Mouse (Mus musculus) gastrocnemius, adult 2 months (tissue): ENCODE results near the gene Zdhhc20. TPM values are rescaled to one million over a fixed set of nuclear protein-coding genes. Genes with fewer than 3 reads are reported as not detected.
"Not testable (repeated sequence)": the region's sequence is repeated elsewhere in the genome, so short reads cannot be mapped to it uniquely, and the experiment has no call there.

Source experiments
- DNase-seq: peaks from one replicate; pipeline ENCODE4 v3.0.0; 2022
- H3K27ac ChIP-seq: fragments of 200-600 bp; 2 replicates; pipeline ENCODE4 v1.8.1; 2022; ENCODE audit warnings: mild to moderate bottlenecking
- H3K4me3 ChIP-seq: fragments of 200-600 bp; 2 replicates; pipeline ENCODE4 v1.8.1; 2022; ENCODE audit warnings: mild to moderate bottlenecking, moderate library complexity
- CTCF ChIP-seq: fragments of 200-600 bp; IDR thresholded peaks from 2 replicates; pipeline ENCODE4 v1.8.1; 2022; ENCODE audit warnings: antibody characterized with exemption, mild to moderate bottlenecking, moderate library complexity
- intact Hi-C: fragments of 180-260 bp; cut with DNase I; formaldehyde crosslinking; loops from one replicate; pipeline ENCODE4 v1.15.1; 2025
- total RNA-seq, 2 experiments: library from RNA; stranded (reverse); gene quantifications; 2 replicates each; pipeline ENCODE4 v1.2.3; 2021

Gene Zdhhc20
- total RNA-seq, 2 experiments from 2014 or later: 3.6 to 5.1 TPM

- intact Hi-C loops: loop anchor here (5.0 kb wide), 1 partner anchor 539 kb away; no protein-coding TSS in a partner anchor
- Histone ChIP-seq H3K4me3 (no peak overlapping the region), H3K27ac (no peak overlapping the region)
- no peak for DNase-seq
- no peak for TF ChIP-seq CTCF
These were observed 21.2 kb upstream of the Zdhhc20 start for GRCm38 (mm10) chr14:57911316-57911715.

GRCm38 (mm10) chr14:57910501-57911068, 20.5 kb upstream of the Zdhhc20 start:
- peak overlapping the region; percentile 54 for H3K4me3 ChIP-seq
- intact Hi-C loops: loop anchor here (1.0 to 5.0 kb wide), 2 partner anchors 230 to 538 kb away; no protein-coding TSS in a partner anchor
- TF ChIP-seq CTCF: peak; percentile 80

GRCm38 (mm10) chr14:57909297-57909696, 19.2 kb upstream of the Zdhhc20 start:
- DNase-seq: no peak
- intact Hi-C loops: loop anchor here (2.0 kb wide), 1 partner anchor 18 kb away; the partner anchor contains the start of gene Zdhhc20
- Histone ChIP-seq H3K27ac (peak overlapping the region; percentile 66), H3K4me3 (no peak overlapping the region)
- no peak for TF ChIP-seq CTCF

More at GRCm38 (mm10) chr14:57910501-57911068, 20.5 kb upstream of the Zdhhc20 start:
- DNase-seq: peak; percentile 86
- peak overlapping the region; percentile 66 for H3K27ac ChIP-seq

GRCm38 (mm10) chr14:57908431-57908830, 18.4 kb upstream of the Zdhhc20 start:
- Histone ChIP-seq H3K27ac (peak overlapping the region; percentile 66), H3K4me3 (no peak overlapping the region)
- DNase-seq: no peak
- intact Hi-C loops: loop anchor here (2.0 kb wide), 1 partner anchor 18 kb away; the partner anchor contains the start of gene Zdhhc20
- no peak for TF ChIP-seq CTCF

- intact Hi-C loops: no loop called here
- DNase-seq: no peak
- Histone ChIP-seq H3K27ac (no peak overlapping the region), H3K4me3 (no peak overlapping the region)
- TF ChIP-seq CTCF: no peak
These were observed 11.9 kb upstream of the Zdhhc20 start for GRCm38 (mm10) chr14:57901998-57902397.

GRCm38 (mm10) chr14:57896882-57897281, 6.8 kb upstream of the Zdhhc20 start:
- Histone ChIP-seq H3K27ac (no peak overlapping the region), H3K4me3 (no peak overlapping the region)
- no peak for DNase-seq
- TF ChIP-seq CTCF: no peak
- intact Hi-C loops: no loop called here

GRCm38 (mm10) chr14:57896088-57896871, 6.2 kb upstream of the Zdhhc20 start:
- DNase-seq, H3K27ac ChIP-seq, intact Hi-C loops, H3K4me3 ChIP-seq: not testable (repeated sequence)

- no peak for DNase-seq
- no peak for TF ChIP-seq CTCF
- intact Hi-C loops: no loop called here
- Histone ChIP-seq H3K27ac (no peak overlapping the region), H3K4me3 (no peak overlapping the region)
These were observed 4.3 kb upstream of the Zdhhc20 start for GRCm38 (mm10) chr14:57894346-57894745.

- no peak for DNase-seq
- TF ChIP-seq CTCF: no peak
- no peak overlapping the region for H3K4me3 ChIP-seq
- H3K27ac ChIP-seq: no peak overlapping the region
- intact Hi-C loops: no loop called here
These were observed 2.9 kb upstream of the Zdhhc20 start for GRCm38 (mm10) chr14:57892961-57893360.

GRCm38 (mm10) chr14:57889541-57890010, 500 bp downstream of the Zdhhc20 start:
- intact Hi-C loops: loop anchor here (2.0 kb wide), 1 partner anchor 19 kb away; no protein-coding TSS in a partner anchor
- H3K27ac ChIP-seq: peak overlapping the region; percentile 90
- H3K4me3 ChIP-seq: peak overlapping the region; percentile 77
- no peak for DNase-seq
- TF ChIP-seq CTCF: no peak

- intact Hi-C loops: no loop called here
These were observed 2.9 kb downstream of the Zdhhc20 start for GRCm38 (mm10) chr14:57887171-57887570.

GRCm38 (mm10) chr14:57886032-57886431, 4.0 kb downstream of the Zdhhc20 start:
- H3K27ac ChIP-seq: no peak overlapping the region; the same call in 1 of the 2 replicates
- TF ChIP-seq CTCF: no peak
- DNase-seq: no peak
- no peak overlapping the region for H3K4me3 ChIP-seq
- intact Hi-C loops: no loop called here

More at GRCm38 (mm10) chr14:57887171-57887570, 2.9 kb downstream of the Zdhhc20 start:
- H3K4me3 ChIP-seq: peak overlapping the region; percentile 34
- no peak for TF ChIP-seq CTCF
- peak; percentile 33 for DNase-seq
- peak overlapping the region; percentile 38 for H3K27ac ChIP-seq

GRCm38 (mm10) chr14:57883341-57883740, 6.7 kb downstream of the Zdhhc20 start:
- DNase-seq: no peak
- intact Hi-C loops: no loop called here
- H3K4me3 ChIP-seq: no peak overlapping the region
- no peak overlapping the region for H3K27ac ChIP-seq
- TF ChIP-seq CTCF: no peak
